Mouse (Mus musculus) erythroblast, embryonic 14.5 days (primary cell): ENCODE results near the gene Mycn.

Experiments
- GATA1 ChIP-seq: IDR thresholded peaks from 2 replicates; pipeline ENCODE4 v1.6.1; 2012; ENCODE audit warnings: low read length, inconsistent platforms, mixed read lengths
- TAL1 ChIP-seq: IDR thresholded peaks from 3 replicates; pipeline ENCODE4 v1.6.1; 2012; ENCODE audit warnings: low read length, inconsistent platforms, mixed read lengths

- TF ChIP-seq GATA1 (no peak), TAL1 (no peak)
Measured at GRCm38 (mm10) chr12:12898356-12899126, 43.2 kb downstream of the Mycn start.
